Mouse (Mus musculus): ENCODE measurements around the gene Klk1b8.

GRCm38 (mm10) chr7:43934747-43935146, 15.7 kb upstream of the Klk1b8 start:
- TF ChIP-seq GATA1 (IDR thresholded peaks at IDR 0.05; ENCODE audit: low read length) (no peak), TAL1 (IDR thresholded peaks at IDR 0.05; ENCODE audit: low read length) (no peak)
